ENCODE assay signal across 8 mouse cellular contexts in the genomic region with DNA sequence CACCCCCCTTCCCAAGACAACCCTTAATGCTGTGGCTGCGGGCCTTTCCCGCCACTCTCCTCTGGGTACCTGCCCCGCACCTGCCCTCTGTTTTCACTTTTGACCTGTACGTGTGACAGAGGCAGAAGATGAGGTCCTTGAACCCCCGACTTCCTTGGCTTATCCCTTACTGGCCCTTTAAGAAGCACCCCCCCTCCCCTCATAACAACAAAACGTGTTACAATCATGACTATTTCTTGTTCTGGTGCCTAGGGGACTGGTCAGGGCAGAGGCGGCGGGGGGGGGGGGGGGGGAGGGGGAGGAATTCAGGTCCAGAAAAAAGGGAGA. TPM values are rescaled to one million over a fixed set of nuclear protein-coding genes. Genes with fewer than 3 reads are reported as not detected.
DNase-seq lines count a peak whose midpoint lies in the region; ATAC-seq and TF ChIP-seq lines count a peak whose summit lies in the region.

No protein-coding gene starts in this region.

- peaks cover 25% of the 10 kb centered on the region for H3K4me1 ChIP-seq in lung, embryonic 14.5 days (ENCODE audit: insufficient read depth)
- H3K4me1 ChIP-seq in embryonic facial prominence, embryonic 11.5 days (ENCODE audit: control insufficient read depth, insufficient read depth, low read length): peaks cover 11% of the 10 kb centered on the region
- H3K4me1 ChIP-seq in intestine, embryonic 15.5 days (replicated peaks): peaks cover 44% of the 10 kb centered on the region
- H3K4me1 ChIP-seq in neural tube, embryonic 13.5 days (replicated peaks): peaks cover 61% of the 10 kb centered on the region

- intact Hi-C loops in left cerebral cortex, postnatal 4 days (cut with DNase I): loop anchor here (5.0 kb wide), 1 partner anchor 33 kb away; no protein-coding TSS in a partner anchor
- intact Hi-C loops in left cerebral cortex, postnatal 25 days (cut with DNase I): loop anchor here (5.0 kb wide), 1 partner anchor 33 kb away; no protein-coding TSS in a partner anchor

- peak overlapping the region; percentile 91 for H3K27ac ChIP-seq in lung, embryonic 14.5 days (ENCODE audit: low read depth)
- peak overlapping the region; percentile 91; the same call in 1 of the 2 replicates for H3K27ac ChIP-seq in embryonic facial prominence, embryonic 11.5 days (replicated peaks; ENCODE audit: low read depth, low read length)
- H3K27ac ChIP-seq in intestine, embryonic 15.5 days: peak overlapping the region; percentile 92
- H3K27ac ChIP-seq in neural tube, embryonic 13.5 days (replicated peaks): peak overlapping the region; percentile 88; the same call in 1 of the 2 replicates

- no peak for ATAC-seq in lung, embryonic 14.5 days (ENCODE audit: insufficient read depth)
- no peak for ATAC-seq in embryonic facial prominence, embryonic 11.5 days (replicated peaks; ENCODE audit: insufficient number of reproducible peaks, low FRiP score, low TSS enrichment, low read depth)
- ATAC-seq in intestine, embryonic 15.5 days: no peak
- ATAC-seq in neural tube, embryonic 13.5 days (ENCODE audit: low read depth): no peak

- H3K27me3 ChIP-seq in lung, embryonic 14.5 days (ENCODE audit: insufficient read depth, low read length): peaks cover 17% of the 10 kb centered on the region
- H3K27me3 ChIP-seq in embryonic facial prominence, embryonic 11.5 days (ENCODE audit: control insufficient read depth, insufficient read depth, low read length): peaks cover 8% of the 10 kb centered on the region
- H3K27me3 ChIP-seq in intestine, embryonic 15.5 days (replicated peaks): peaks cover 5% of the 10 kb centered on the region; the same call in 1 of the 2 replicates
- H3K27me3 ChIP-seq in neural tube, embryonic 13.5 days: peaks cover 21% of the 10 kb centered on the region

- H3K36me3 ChIP-seq in lung, embryonic 14.5 days (ENCODE audit: insufficient read depth): peaks cover 32% of the 10 kb centered on the region
- H3K36me3 ChIP-seq in embryonic facial prominence, embryonic 11.5 days (replicated peaks; ENCODE audit: control insufficient read depth, insufficient read depth, low read depth, low read length): peaks cover 3% of the 10 kb centered on the region
- H3K36me3 ChIP-seq in intestine, embryonic 15.5 days: peaks cover 25% of the 10 kb centered on the region
- peaks cover 41% of the 10 kb centered on the region for H3K36me3 ChIP-seq in neural tube, embryonic 13.5 days

- WGBS in lung, embryonic 14.5 days: under 1% methylated on average over 7 of the region's 8 CpGs
- WGBS in embryonic facial prominence, embryonic 11.5 days: 0% methylated on average over 6 of the region's 8 CpGs
- WGBS in intestine, embryonic 15.5 days: under 1% methylated on average over 6 of the region's 8 CpGs
- 1% methylated on average over 7 of the region's 8 CpGs for WGBS in neural tube, embryonic 13.5 days

- H3K4me2 ChIP-seq in lung, embryonic 14.5 days: peak overlapping the region; percentile 89
- peak overlapping the region; percentile 79 for H3K4me2 ChIP-seq in embryonic facial prominence, embryonic 11.5 days (ENCODE audit: low read depth, low read length)
- peak overlapping the region; percentile 87 for H3K4me2 ChIP-seq in intestine, embryonic 15.5 days (replicated peaks)
- peak overlapping the region; percentile 83 for H3K4me2 ChIP-seq in neural tube, embryonic 13.5 days

- peak overlapping the region; percentile 76 for H3K9ac ChIP-seq in lung, embryonic 14.5 days
- peak overlapping the region; percentile 88 for H3K9ac ChIP-seq in embryonic facial prominence, embryonic 11.5 days (replicated peaks; ENCODE audit: low read length)
- peak overlapping the region; percentile 84 for H3K9ac ChIP-seq in intestine, embryonic 15.5 days
- H3K9ac ChIP-seq in neural tube, embryonic 13.5 days: peak overlapping the region; percentile 93

- DNase-seq in lung, embryonic 14.5 days: no peak
- DNase-seq in lung, postnatal 10 days: no peak
- DNase-seq in embryonic facial prominence, embryonic 11.5 days (ENCODE audit: low spot score): no peak
- DNase-seq in adrenal gland, postnatal 14 days: no peak
- no peak for DNase-seq in left cerebral cortex, postnatal 4 days
- DNase-seq in left cerebral cortex, postnatal 25 days (ENCODE audit: low spot score in 2 of 2): no peak

- H3K4me3 ChIP-seq in lung, embryonic 14.5 days (ENCODE audit: low read depth, low read length): peak overlapping the region; percentile 88
- peak overlapping the region; percentile 89 for H3K4me3 ChIP-seq in embryonic facial prominence, embryonic 11.5 days (ENCODE audit: low read depth, low read length)
- peak overlapping the region; percentile 90 for H3K4me3 ChIP-seq in intestine, embryonic 15.5 days (replicated peaks)
- peak overlapping the region; percentile 92 for H3K4me3 ChIP-seq in neural tube, embryonic 13.5 days

- H3K9me3 ChIP-seq in lung, embryonic 14.5 days (ENCODE audit: low read depth, low read length): no peaks in the 10 kb centered on the region
- no peaks in the 10 kb centered on the region for H3K9me3 ChIP-seq in embryonic facial prominence, embryonic 11.5 days (replicated peaks; ENCODE audit: control insufficient read depth, low read length)
- no peaks in the 10 kb centered on the region for H3K9me3 ChIP-seq in intestine, embryonic 15.5 days
- H3K9me3 ChIP-seq in neural tube, embryonic 13.5 days: no peaks in the 10 kb centered on the region

- no peak for TF ChIP-seq CTCF in lung, embryonic 14.5 days (IDR thresholded peaks at IDR 0.05; ENCODE audit: low read depth)

RNA-seq across cellular contexts. Expression of a gene that starts 1.1 kb away (rescaled TPM):
- polyA plus RNA-seq in lung, embryonic 14.5 days (2014; fragmentation: Nextera tagmentation; extraction: Ambion mirVana): 5.2 TPM in 2 replicates
- polyA plus RNA-seq in embryonic facial prominence, embryonic 11.5 days (2014; fragmentation: Nextera tagmentation; extraction: Ambion mirVana): 3.7 and 3.9 TPM in 2 replicates
- 1.9 and 2.4 TPM in 2 replicates for polyA plus RNA-seq in intestine, embryonic 15.5 days (2015; fragmentation: Nextera tagmentation; extraction: Ambion mirVana)
- polyA plus RNA-seq in neural tube, embryonic 13.5 days (2015; fragmentation: Nextera tagmentation; extraction: Ambion mirVana): 3.2 and 3.4 TPM in 2 replicates
- total RNA-seq in adrenal gland, postnatal 14 days (2021): 37.0 and 45.2 TPM in 2 replicates
- total RNA-seq in left cerebral cortex, postnatal 4 days (2021): 10 to 100 TPM; 60.2 to 67.1 TPM
- 100 to 1,000 TPM; 105 to 121 TPM for total RNA-seq in left cerebral cortex, postnatal 25 days (2021)

RNA-seq across cellular contexts. Expression of a gene that starts 21.3 kb away (rescaled TPM):
- polyA plus RNA-seq in lung, embryonic 14.5 days (2014; fragmentation: Nextera tagmentation; extraction: Ambion mirVana): 27.1 and 35.3 TPM in 2 replicates
- polyA plus RNA-seq in embryonic facial prominence, embryonic 11.5 days (2014; fragmentation: Nextera tagmentation; extraction: Ambion mirVana): 11.8 TPM in 2 replicates
- 79.9 and 93.0 TPM in 2 replicates for polyA plus RNA-seq in intestine, embryonic 15.5 days (2015; fragmentation: Nextera tagmentation; extraction: Ambion mirVana)
- 32.9 and 40.5 TPM in 2 replicates for polyA plus RNA-seq in neural tube, embryonic 13.5 days (2015; fragmentation: Nextera tagmentation; extraction: Ambion mirVana)
- 277 and 297 TPM in 2 replicates for total RNA-seq in adrenal gland, postnatal 14 days (2021)
- 10 to 100 TPM; 25.8 to 28.5 TPM for total RNA-seq in left cerebral cortex, postnatal 4 days (2021)
- 10 to 100 TPM; 46.5 to 48.8 TPM for total RNA-seq in left cerebral cortex, postnatal 25 days (2021)

RNA-seq across cellular contexts. Expression of a gene that starts 34.8 kb away (rescaled TPM):
- 6.1 and 7.4 TPM in 2 replicates for polyA plus RNA-seq in lung, embryonic 14.5 days (2014; fragmentation: Nextera tagmentation; extraction: Ambion mirVana)
- polyA plus RNA-seq in embryonic facial prominence, embryonic 11.5 days (2014; fragmentation: Nextera tagmentation; extraction: Ambion mirVana): 9.0 and 9.7 TPM in 2 replicates
- 2.7 and 3.7 TPM in 2 replicates for polyA plus RNA-seq in intestine, embryonic 15.5 days (2015; fragmentation: Nextera tagmentation; extraction: Ambion mirVana)
- polyA plus RNA-seq in neural tube, embryonic 13.5 days (2015; fragmentation: Nextera tagmentation; extraction: Ambion mirVana): 3.6 and 4.1 TPM in 2 replicates
- total RNA-seq in adrenal gland, postnatal 14 days (2021): 6.3 and 6.4 TPM in 2 replicates
- 1 to 10 TPM; 5.6 to 6.3 TPM for total RNA-seq in left cerebral cortex, postnatal 4 days (2021)
- total RNA-seq in left cerebral cortex, postnatal 25 days (2021): 10 to 100 TPM; 77.4 to 92.2 TPM

RNA-seq across cellular contexts. Expression of a gene that starts 36.0 kb away (rescaled TPM):
- polyA plus RNA-seq in lung, embryonic 14.5 days (2014; fragmentation: Nextera tagmentation; extraction: Ambion mirVana): 16.0 and 19.7 TPM in 2 replicates
- polyA plus RNA-seq in embryonic facial prominence, embryonic 11.5 days (2014; fragmentation: Nextera tagmentation; extraction: Ambion mirVana): 18.0 and 21.8 TPM in 2 replicates
- 12.7 and 12.8 TPM in 2 replicates for polyA plus RNA-seq in intestine, embryonic 15.5 days (2015; fragmentation: Nextera tagmentation; extraction: Ambion mirVana)
- polyA plus RNA-seq in neural tube, embryonic 13.5 days (2015; fragmentation: Nextera tagmentation; extraction: Ambion mirVana): 20.4 and 22.6 TPM in 2 replicates
- total RNA-seq in adrenal gland, postnatal 14 days (2021): 28.1 and 32.6 TPM in 2 replicates
- total RNA-seq in left cerebral cortex, postnatal 4 days (2021): 100 to 1,000 TPM; 100 to 104 TPM
- total RNA-seq in left cerebral cortex, postnatal 25 days (2021): 10 to 100 TPM; 30.1 to 30.3 TPM

RNA-seq across cellular contexts. Expression of a gene that starts 38.9 kb away (rescaled TPM):
- 496 and 514 TPM in 2 replicates for polyA plus RNA-seq in lung, embryonic 14.5 days (2014; fragmentation: Nextera tagmentation; extraction: Ambion mirVana)
- polyA plus RNA-seq in embryonic facial prominence, embryonic 11.5 days (2014; fragmentation: Nextera tagmentation; extraction: Ambion mirVana): 476 and 532 TPM in 2 replicates
- polyA plus RNA-seq in intestine, embryonic 15.5 days (2015; fragmentation: Nextera tagmentation; extraction: Ambion mirVana): 426 and 480 TPM in 2 replicates
- polyA plus RNA-seq in neural tube, embryonic 13.5 days (2015; fragmentation: Nextera tagmentation; extraction: Ambion mirVana): 444 and 473 TPM in 2 replicates
- total RNA-seq in adrenal gland, postnatal 14 days (2021): 216 and 225 TPM in 2 replicates
- 100 to 1,000 TPM; 168 to 172 TPM for total RNA-seq in left cerebral cortex, postnatal 4 days (2021)
- total RNA-seq in left cerebral cortex, postnatal 25 days (2021): 100 to 1,000 TPM; 119 to 124 TPM
